Mouse (Mus musculus) cortical plate, adult 2 months (tissue): ENCODE data around the gene Trim56.

ENCODE experiments used
- CTCF ChIP-seq: fragments of 200-500 bp; IDR thresholded peaks from 2 replicates; pipeline ENCODE4 v1.5.1; 2011; ENCODE audit warnings: mild to moderate bottlenecking, control low read depth, low read length; ENCODE audit not compliant: insufficient read depth; ENCODE audit errors: extremely low read depth
- POLR2A ChIP-seq: fragments of 200-500 bp; IDR thresholded peaks from 2 replicates; pipeline ENCODE4 v1.6.1; 2011; ENCODE audit warnings: mild to moderate bottlenecking, low read length, control low read depth; ENCODE audit not compliant: insufficient read depth; ENCODE audit errors: extremely low read depth

DNA sequence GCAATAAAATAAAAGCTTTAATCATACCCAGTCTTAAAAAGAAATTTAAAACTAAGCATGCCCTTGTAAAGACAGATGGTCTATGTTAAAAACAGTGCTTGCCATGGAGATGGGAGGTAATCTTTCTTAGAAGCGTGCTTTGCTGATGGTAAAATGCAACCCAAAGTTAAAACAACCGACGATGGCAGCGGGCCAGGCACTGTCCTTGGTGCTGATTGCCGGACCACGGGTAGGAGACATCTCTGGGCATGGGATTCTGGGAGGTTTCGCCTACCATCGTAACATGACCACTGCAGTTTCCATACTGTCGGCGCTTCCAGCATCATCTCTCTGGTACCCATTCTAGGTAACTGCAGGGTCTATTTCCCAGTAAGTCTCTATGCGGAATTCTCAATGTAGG is 18.9 kb upstream of the Trim56 start:
- TF ChIP-seq POLR2A = no peak
- TF ChIP-seq CTCF = no peak
